Mouse (Mus musculus): ENCODE measurements around the gene Grb14. TPM values are rescaled to one million over a fixed set of nuclear protein-coding genes. Genes with fewer than 3 reads are reported as not detected.

The Grb14 gene
- polyA plus RNA-seq, 1 experiment from 2014 or later: 8.6 TPM

GRCm38 (mm10) chr2:65014552-65014951 is 10.2 kb downstream of the Grb14 start:
- H3K4me1 ChIP-seq: no peaks in the 10 kb centered on the region
- H3K36me3 ChIP-seq: no peaks in the 10 kb centered on the region
- H3K27me3 ChIP-seq: no peaks in the 10 kb centered on the region
- no peak for ATAC-seq (ENCODE audit: low FRiP score, low read depth)
- no peak overlapping the region for H3K4me3 ChIP-seq
- H3K27ac ChIP-seq: no peak overlapping the region
- no peaks in the 10 kb centered on the region for H3K9me3 ChIP-seq
- WGBS: 74% methylated on average over 3 of the region's 3 CpGs
- no peak overlapping the region for H3K9ac ChIP-seq
- H3K4me2 ChIP-seq (replicated peaks): no peak overlapping the region

DNA sequence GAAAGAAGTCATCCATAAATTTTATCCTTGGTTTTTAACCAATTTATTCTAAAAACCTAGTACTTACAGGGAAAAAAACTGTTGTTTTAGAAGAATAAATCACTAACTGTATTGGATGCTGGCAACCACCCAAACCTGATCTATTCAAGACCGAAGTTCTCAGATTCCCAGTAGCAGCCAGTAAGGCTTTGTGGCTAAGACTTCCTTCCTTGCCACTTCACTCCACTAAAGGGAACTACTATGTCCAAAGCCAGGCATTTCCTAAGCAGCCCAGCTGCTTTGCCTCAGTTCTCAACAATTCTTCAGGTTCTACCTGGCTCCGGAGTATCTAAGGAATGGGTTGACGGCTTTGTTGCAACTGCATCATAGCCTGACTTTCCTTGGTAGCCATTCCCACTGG is 14.7 kb downstream of the Grb14 start:
- Histone ChIP-seq H3K27me3 (no peaks in the 10 kb centered on the region), H3K36me3 (no peaks in the 10 kb centered on the region), H3K4me1 (no peaks in the 10 kb centered on the region), H3K9ac (no peak overlapping the region), H3K27ac (no peak overlapping the region), H3K4me3 (no peak overlapping the region), H3K9me3 (no peaks in the 10 kb centered on the region), H3K4me2 (replicated peaks) (no peak overlapping the region)
- WGBS: 78% methylated on average over 3 of the region's 3 CpGs
- ATAC-seq (ENCODE audit: low FRiP score, low read depth): no peak

- H3K27me3 ChIP-seq: no peaks in the 10 kb centered on the region
- WGBS: 57% methylated on average over 2 of the region's 2 CpGs
- H3K4me3 ChIP-seq: no peak overlapping the region
- H3K4me2 ChIP-seq (replicated peaks): no peak overlapping the region
- H3K36me3 ChIP-seq: no peaks in the 10 kb centered on the region
- no peaks in the 10 kb centered on the region for H3K9me3 ChIP-seq
- no peaks in the 10 kb centered on the region for H3K4me1 ChIP-seq
- no peak overlapping the region for H3K9ac ChIP-seq
- no peak overlapping the region for H3K27ac ChIP-seq
- no peak for ATAC-seq (ENCODE audit: low FRiP score, low read depth)
These were observed 17.4 kb downstream of the Grb14 start for GRCm38 (mm10) chr2:65007396-65007795.

DNA sequence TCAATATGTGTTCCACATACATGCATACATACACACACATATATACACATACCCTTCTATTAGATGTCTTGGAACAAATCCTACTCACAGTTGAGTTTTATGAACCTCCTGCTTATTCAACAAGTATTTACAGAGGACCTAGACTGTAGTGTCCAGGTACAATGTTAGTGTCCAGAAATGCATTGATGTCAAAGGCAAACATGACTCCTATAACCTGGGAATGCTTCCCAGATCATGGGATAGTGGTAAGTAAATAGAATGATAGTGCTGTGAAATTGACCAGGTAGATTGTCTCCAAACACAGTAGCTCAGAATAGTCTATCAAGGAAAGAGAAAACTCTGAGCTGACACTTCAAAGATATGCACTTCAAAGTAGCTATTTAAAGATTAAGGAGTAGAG is 19.7 kb downstream of the Grb14 start:
- no peak overlapping the region for H3K4me2 ChIP-seq (replicated peaks)
- H3K9ac ChIP-seq: no peak overlapping the region
- no peaks in the 10 kb centered on the region for H3K9me3 ChIP-seq
- H3K27ac ChIP-seq: no peak overlapping the region
- H3K36me3 ChIP-seq: no peaks in the 10 kb centered on the region
- no peaks in the 10 kb centered on the region for H3K27me3 ChIP-seq
- H3K4me1 ChIP-seq: no peaks in the 10 kb centered on the region
- ATAC-seq (ENCODE audit: low FRiP score, low read depth): no peak
- H3K4me3 ChIP-seq: no peak overlapping the region

DNA sequence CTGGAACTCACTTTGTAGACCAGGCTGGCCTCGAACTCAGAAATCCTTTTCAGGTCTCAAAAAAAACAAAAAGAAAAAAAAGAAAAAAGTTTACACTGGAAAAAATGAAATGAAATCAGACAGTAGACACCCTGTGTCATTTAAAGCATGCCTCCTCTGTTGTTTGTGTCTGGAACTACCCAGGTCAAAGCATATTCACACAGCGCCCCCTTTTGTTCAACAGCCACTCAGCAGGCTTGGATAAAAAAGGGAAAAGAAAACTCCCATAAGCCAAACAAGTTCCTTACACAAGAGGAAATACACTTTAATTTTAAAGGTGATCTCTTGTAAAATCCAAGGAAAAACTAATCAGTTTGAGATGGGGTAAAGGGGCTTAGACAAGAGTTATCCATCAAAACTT is 21.4 kb downstream of the Grb14 start:
- WGBS: 41% methylated on average over 2 of the region's 2 CpGs
- Histone ChIP-seq H3K9ac (no peak overlapping the region), H3K27me3 (no peaks in the 10 kb centered on the region), H3K9me3 (no peaks in the 10 kb centered on the region), H3K27ac (no peak overlapping the region), H3K36me3 (no peaks in the 10 kb centered on the region), H3K4me1 (no peaks in the 10 kb centered on the region), H3K4me2 (replicated peaks) (no peak overlapping the region), H3K4me3 (no peak overlapping the region)
- ATAC-seq (ENCODE audit: low FRiP score, low read depth): no peak

DNA sequence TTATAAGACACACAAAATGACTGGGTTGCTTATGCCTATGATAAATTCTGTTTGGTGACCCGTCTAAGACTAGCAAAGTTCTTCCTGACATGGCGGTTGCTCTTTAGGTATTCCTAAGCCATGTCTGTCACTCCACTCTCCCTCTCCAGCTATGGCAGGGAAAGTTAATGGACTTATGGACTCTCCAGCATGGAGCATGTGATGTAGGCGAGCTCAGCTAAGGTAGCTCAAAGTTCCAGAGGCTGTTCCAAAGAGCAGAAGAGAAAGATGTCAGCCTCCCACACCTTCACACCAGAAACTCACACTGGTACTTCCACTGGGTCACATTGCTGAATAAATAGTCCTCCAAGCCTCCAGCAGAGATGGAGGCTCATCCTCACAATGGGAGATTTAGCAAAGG is 22.2 kb downstream of the Grb14 start:
- Histone ChIP-seq H3K27me3 (no peaks in the 10 kb centered on the region), H3K4me2 (replicated peaks) (no peak overlapping the region), H3K4me1 (no peaks in the 10 kb centered on the region), H3K36me3 (no peaks in the 10 kb centered on the region), H3K4me3 (no peak overlapping the region), H3K9ac (no peak overlapping the region), H3K27ac (no peak overlapping the region), H3K9me3 (no peaks in the 10 kb centered on the region)
- no peak for ATAC-seq (ENCODE audit: low FRiP score, low read depth)
- 88% methylated on average over 3 of the region's 3 CpGs for WGBS

DNA sequence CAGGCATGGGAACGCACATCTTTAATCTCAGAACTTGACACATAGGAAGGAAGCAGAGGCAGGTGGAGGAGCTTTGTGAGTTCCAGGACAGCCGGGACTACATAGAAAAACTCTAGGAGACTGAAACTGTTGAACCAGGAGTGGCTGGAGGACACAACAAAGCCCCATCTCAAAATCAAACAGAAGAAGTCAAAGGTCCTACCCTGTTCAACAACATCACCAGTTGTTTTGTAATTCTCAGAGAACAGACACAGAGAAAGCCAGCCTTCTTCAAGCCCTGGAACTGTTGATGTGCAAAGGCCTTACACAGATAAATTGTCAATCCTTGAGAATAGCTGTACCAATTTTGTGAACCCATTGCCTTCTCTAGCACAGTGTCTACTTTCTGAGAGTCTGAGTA is 29.7 kb downstream of the Grb14 start:
- no peaks in the 10 kb centered on the region for H3K4me1 ChIP-seq
- H3K4me2 ChIP-seq (replicated peaks): no peak overlapping the region
- no peak overlapping the region for H3K9ac ChIP-seq
- H3K9me3 ChIP-seq: no peaks in the 10 kb centered on the region
- WGBS: 97% methylated on average over 2 of the region's 2 CpGs
- no peaks in the 10 kb centered on the region for H3K36me3 ChIP-seq
- H3K27me3 ChIP-seq: no peaks in the 10 kb centered on the region
- ATAC-seq (ENCODE audit: low FRiP score, low read depth): no peak
- H3K27ac ChIP-seq: no peak overlapping the region
- H3K4me3 ChIP-seq: no peak overlapping the region

DNA sequence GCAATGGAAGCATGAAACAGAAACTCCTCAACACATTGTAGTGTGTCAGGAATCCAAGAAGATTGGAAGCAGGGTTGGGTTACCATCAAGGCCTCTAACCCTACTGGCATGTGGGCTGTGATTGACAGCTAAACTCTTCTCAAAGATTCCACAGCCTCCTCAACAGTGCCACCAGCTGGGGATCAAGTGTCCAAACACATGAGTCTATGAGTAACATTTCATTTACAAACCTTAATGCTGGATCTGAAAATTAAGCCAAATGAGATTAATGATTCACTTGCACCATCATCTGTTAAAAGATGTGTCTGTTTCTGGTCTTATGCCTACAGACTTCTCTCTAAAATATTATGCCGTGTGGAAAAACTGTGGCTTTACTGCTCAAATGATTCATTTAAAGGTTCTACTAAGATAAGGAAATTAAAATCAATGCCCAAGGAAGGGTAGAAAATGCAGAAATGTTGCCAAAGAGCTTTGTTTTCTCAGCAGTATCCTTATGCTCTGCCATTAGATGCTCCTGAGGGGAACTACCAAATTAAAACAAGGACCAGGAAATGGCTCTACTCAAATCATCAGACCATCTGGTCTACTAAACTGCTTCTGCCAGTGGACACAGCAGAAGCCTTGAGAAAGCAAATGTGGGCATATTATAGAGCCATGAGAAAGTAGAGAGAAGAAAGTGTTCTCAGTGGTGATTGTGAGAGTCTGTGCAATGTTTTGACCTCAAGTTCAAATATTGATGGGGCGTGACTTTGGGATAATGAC is 35.2 kb downstream of the Grb14 start:
- no peak for ATAC-seq (ENCODE audit: low FRiP score, low read depth)
- 95% methylated on average over 2 of the region's 2 CpGs for WGBS

DNA sequence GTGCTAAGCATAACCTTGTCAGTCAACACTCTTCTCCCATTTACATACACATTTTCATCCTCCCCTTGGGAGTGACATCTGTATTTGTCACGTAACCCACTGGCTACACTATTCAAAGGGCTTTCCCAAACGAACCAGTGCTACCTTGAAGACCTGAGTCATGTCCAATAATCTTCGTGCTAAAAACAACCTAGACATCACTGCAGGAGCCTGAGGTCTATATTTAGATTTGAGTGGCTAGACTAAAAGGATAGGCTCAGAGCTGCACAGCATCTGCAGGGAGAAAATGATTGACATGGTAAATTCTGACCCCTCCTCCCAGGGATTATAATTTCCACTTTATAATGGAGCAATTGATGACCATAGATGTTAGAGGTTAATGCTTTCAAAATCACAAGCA is 37.0 kb downstream of the Grb14 start:
- H3K4me2 ChIP-seq (replicated peaks): no peak overlapping the region
- no peak overlapping the region for H3K9ac ChIP-seq
- H3K27me3 ChIP-seq: no peaks in the 10 kb centered on the region
- no peaks in the 10 kb centered on the region for H3K36me3 ChIP-seq
- ATAC-seq (ENCODE audit: low FRiP score, low read depth): no peak
- H3K9me3 ChIP-seq: 0 out of 2 replicates have a peak, but pooled peaks cover 6% of the 10 kb centered on the region
- H3K27ac ChIP-seq: no peak overlapping the region
- H3K4me3 ChIP-seq: no peak overlapping the region
- H3K4me1 ChIP-seq: no peaks in the 10 kb centered on the region
- 76% methylated on average over 3 of the region's 3 CpGs for whole genome bisulfite sequencing

More for the DNA sequence above, 35.2 kb downstream of the Grb14 start:
- Histone ChIP-seq H3K36me3 (no peaks in the 10 kb centered on the region), H3K4me3 (no peak overlapping the region), H3K9ac (no peak overlapping the region), H3K9me3 (no peaks in the 10 kb centered on the region), H3K4me1 (no peaks in the 10 kb centered on the region), H3K4me2 (replicated peaks) (no peak overlapping the region), H3K27ac (no peak overlapping the region), H3K27me3 (no peaks in the 10 kb centered on the region)

DNA sequence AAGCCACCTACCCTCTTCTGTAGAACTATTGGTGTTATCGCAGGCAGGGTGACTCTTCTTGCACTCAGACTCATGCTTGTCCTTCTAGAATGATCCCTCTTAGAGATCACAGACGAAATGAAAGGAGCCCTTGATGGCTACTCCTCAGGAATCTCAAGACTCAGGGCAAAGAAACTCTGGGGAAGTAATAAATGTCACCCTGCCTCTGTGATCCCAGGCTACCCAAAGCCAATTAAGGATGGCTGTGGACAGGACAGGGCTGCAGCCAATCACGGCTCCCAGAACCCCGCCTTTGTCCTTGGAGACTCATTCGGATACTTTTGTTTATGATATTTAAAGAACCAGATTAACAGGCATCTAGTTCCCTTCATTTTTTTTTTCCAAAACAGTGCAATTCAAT is 49.2 kb downstream of the Grb14 start:
- 30% methylated on average over 5 of the region's 5 CpGs for WGBS
- Histone ChIP-seq H3K36me3 (no peaks in the 10 kb centered on the region), H3K27me3 (no peaks in the 10 kb centered on the region), H3K4me3 (no peak overlapping the region), H3K4me1 (peaks cover 8% of the 10 kb centered on the region; the same call in 1 of the 2 replicates), H3K9me3 (no peaks in the 10 kb centered on the region), H3K4me2 (replicated peaks) (no peak overlapping the region), H3K9ac (no peak overlapping the region), H3K27ac (no peak overlapping the region)
- ATAC-seq (ENCODE audit: low FRiP score, low read depth): no peak

- Histone ChIP-seq H3K36me3 (no peaks in the 10 kb centered on the region), H3K9me3 (no peaks in the 10 kb centered on the region), H3K4me1 (peaks cover 8% of the 10 kb centered on the region; the same call in 1 of the 2 replicates), H3K27me3 (no peaks in the 10 kb centered on the region), H3K9ac (no peak overlapping the region), H3K27ac (no peak overlapping the region), H3K4me2 (replicated peaks) (no peak overlapping the region), H3K4me3 (no peak overlapping the region)
- ATAC-seq (ENCODE audit: low FRiP score, low read depth): no peak
- 52% methylated on average over 2 of the region's 2 CpGs for WGBS
These were observed 50.2 kb downstream of the Grb14 start for GRCm38 (mm10) chr2:64974549-64974948.

DNA sequence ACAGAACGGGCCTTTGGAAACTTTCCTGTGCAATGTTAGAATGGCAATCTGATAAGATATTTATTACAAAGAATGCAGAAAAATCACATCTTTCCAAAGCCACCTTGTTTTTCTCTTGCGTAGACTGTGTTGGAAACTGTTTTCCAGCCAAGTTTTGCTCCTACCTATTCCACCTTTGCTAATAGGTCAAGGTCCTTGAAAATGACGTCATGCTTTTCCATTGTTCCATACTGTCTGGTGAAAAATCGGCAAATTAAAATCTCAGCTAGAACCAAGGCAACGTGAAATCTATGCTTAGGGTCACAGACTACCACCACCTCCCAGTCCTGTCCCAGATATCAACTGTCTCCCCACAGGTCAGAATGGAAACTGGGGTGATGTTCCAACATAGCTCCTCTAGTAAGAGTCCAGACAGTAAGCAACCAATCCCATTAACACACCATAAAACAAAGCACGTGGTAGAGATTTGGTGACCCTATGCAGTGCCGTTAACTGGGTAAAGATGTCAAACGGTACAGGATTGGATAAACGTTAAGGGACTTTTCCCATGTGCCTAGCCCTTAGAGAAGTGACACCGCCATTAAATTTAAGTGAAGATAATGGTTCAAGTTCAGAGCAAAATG is 50.9 kb downstream of the Grb14 start:
- Histone ChIP-seq H3K4me3 (no peak overlapping the region), H3K4me1 (peaks cover 8% of the 10 kb centered on the region; the same call in 1 of the 2 replicates), H3K4me2 (replicated peaks) (no peak overlapping the region), H3K9me3 (no peaks in the 10 kb centered on the region), H3K36me3 (no peaks in the 10 kb centered on the region), H3K9ac (no peak overlapping the region), H3K27me3 (no peaks in the 10 kb centered on the region), H3K27ac (no peak overlapping the region)
- WGBS: 49% methylated on average over 10 of the region's 10 CpGs
- ATAC-seq (ENCODE audit: low FRiP score, low read depth): no peak

DNA sequence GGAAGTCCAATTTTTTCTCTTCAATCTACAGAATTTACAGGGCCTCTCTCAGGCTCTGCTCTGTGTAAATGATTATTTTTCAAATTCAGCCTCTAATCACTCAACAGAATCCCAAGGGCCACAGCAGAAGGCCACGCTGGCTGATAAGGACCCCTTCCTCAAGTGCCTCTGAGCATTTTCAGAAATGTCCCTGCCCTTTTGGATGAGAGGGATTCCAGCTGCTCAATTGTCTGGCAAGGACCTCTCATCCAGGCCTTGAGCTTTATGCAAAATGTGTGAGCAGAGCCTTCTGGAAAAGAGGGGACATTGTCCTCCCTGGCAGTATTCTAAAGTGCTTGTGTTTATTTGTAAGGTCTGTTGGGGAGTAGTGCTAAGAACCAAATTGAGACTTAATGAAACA is 51.7 kb downstream of the Grb14 start:
- Histone ChIP-seq H3K9ac (no peak overlapping the region), H3K36me3 (no peaks in the 10 kb centered on the region), H3K4me2 (replicated peaks) (no peak overlapping the region), H3K4me1 (peaks cover 8% of the 10 kb centered on the region; the same call in 1 of the 2 replicates), H3K27ac (no peak overlapping the region), H3K9me3 (no peaks in the 10 kb centered on the region), H3K4me3 (no peak overlapping the region), H3K27me3 (no peaks in the 10 kb centered on the region)
- ATAC-seq (ENCODE audit: low FRiP score, low read depth): no peak
- 83% methylated on average over 1 of the region's 1 CpGs for WGBS

Measured in limb, embryonic 13.5 days (tissue).